Mouse (Mus musculus): Measurements from ENCODE around the gene Cenpj.

DNA sequence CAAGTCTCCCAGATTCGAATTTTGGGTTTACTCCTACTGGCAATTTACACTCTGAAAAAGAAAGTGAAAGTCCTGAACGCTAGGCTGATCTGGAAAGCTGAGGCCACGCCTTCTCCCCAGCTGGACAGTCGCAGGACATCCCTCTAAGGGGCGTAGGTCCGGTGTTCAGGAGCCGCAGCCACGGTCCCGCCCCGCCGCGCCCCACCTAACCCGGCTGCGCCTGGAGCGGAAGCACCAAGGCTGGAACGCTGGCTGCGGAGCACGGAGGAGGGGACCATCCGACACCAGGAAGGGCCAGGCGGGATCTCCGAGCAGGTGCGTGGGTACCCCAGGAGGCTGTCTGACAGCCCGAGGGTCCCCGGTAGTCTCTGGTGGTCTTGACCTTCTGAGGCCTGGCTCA lies at the start of gene Cenpj, which contains the start of gene Parp4:
- no peak for TF ChIP-seq CTCF (IDR thresholded peaks at IDR 0.05)
- TF ChIP-seq EP300 (IDR thresholded peaks at IDR 0.05) = no peak

All from lung, postnatal 0 days (tissue).